Mouse (Mus musculus): Measurements from ENCODE around the gene Olfr401. TPM values are rescaled to one million over a fixed set of nuclear protein-coding genes. Genes with fewer than 3 reads are reported as not detected.

Gene Olfr401
- not detected for polyA plus RNA-seq (2012; fragmentation: generic; extraction: Trizol)

- Histone ChIP-seq H3K4me2 (ENCODE audit: low read depth) (no peak within 1 kb of the TSS), H3ac (ENCODE audit: control insufficient read depth, insufficient read length) (no peak within 1 kb of the TSS), H3K36me3 (ENCODE audit: control insufficient read depth, insufficient read depth) (no peaks in the 10 kb centered on the region), H3K79me2 (ENCODE audit: control insufficient read depth, insufficient read depth) (no peaks in the 10 kb centered on the region), H3K27me3 (ENCODE audit: control insufficient read depth, insufficient read depth, insufficient read length) (no peaks in the 10 kb centered on the region), H3K4me3 (no peak within 1 kb of the TSS)
- TF ChIP-seq MYOD1 (IDR thresholded peaks at IDR 0.05; ENCODE audit: control insufficient read depth in 1 of 3, insufficient read length in 2 of 3, low read depth in 2 of 3) (no peak), MYOG (IDR thresholded peaks at IDR 0.05; ENCODE audit: control insufficient read depth in 1 of 3, insufficient read depth in 1 of 3, insufficient read length in 2 of 3, low read depth in 2 of 3) (no peak), MAX (IDR thresholded peaks at IDR 0.05; ENCODE audit: low read depth) (no peak), TCF12 (IDR thresholded peaks at IDR 0.05; ENCODE audit: insufficient read depth, poor library complexity, severe bottlenecking) (no peak), USF1 (IDR thresholded peaks at IDR 0.05; ENCODE audit: low read depth) (no peak), SRF (IDR thresholded peaks at IDR 0.05; ENCODE audit: control insufficient read depth, insufficient read length, low read depth) (no peak), POLR2A (IDR thresholded peaks at IDR 0.05; ENCODE audit: insufficient read length, low read depth) (no peak), E2F4 (IDR thresholded peaks at IDR 0.05; ENCODE audit: insufficient read depth) (no peak), TCF3 (IDR thresholded peaks at IDR 0.05; ENCODE audit: insufficient read length, low read depth) (no peak), REST (IDR thresholded peaks at IDR 0.05; ENCODE audit: insufficient read depth, insufficient read length) (no peak), CEBPB (IDR thresholded peaks at IDR 0.05; ENCODE audit: insufficient read depth, poor library complexity, severe bottlenecking) (no peak)
Measured at GRCm38 (mm10) chr11:74113412-74113811, at the start of gene Olfr401. Gene Olfr401 (plus strand): TSS chr11:74113712.

GRCm38 (mm10) chr11:74069655-74070054 lies 43.9 kb upstream of the Olfr401 start, which contains the start of gene Zfp616:
Gene Zfp616 (plus strand): TSS chr11:74069955.
- Histone ChIP-seq H3K27me3 (ENCODE audit: control insufficient read depth, insufficient read depth, insufficient read length) (no peaks in the 10 kb centered on the region), H3K4me3 (no peak within 1 kb of the TSS), H3K4me2 (ENCODE audit: low read depth) (no peak within 1 kb of the TSS), H3K79me2 (ENCODE audit: control insufficient read depth, insufficient read depth) (no peaks in the 10 kb centered on the region), H3K36me3 (ENCODE audit: control insufficient read depth, insufficient read depth) (no peaks in the 10 kb centered on the region), H3ac (ENCODE audit: control insufficient read depth, insufficient read length) (no peak within 1 kb of the TSS)
- TF ChIP-seq MAX (IDR thresholded peaks at IDR 0.05; ENCODE audit: low read depth) (no peak), POLR2AphosphoS2 (IDR thresholded peaks at IDR 0.05; ENCODE audit: insufficient read length, low read depth) (no peak), SRF (IDR thresholded peaks at IDR 0.05; ENCODE audit: control insufficient read depth, insufficient read length, low read depth) (no peak), MYOD1 (IDR thresholded peaks at IDR 0.05; ENCODE audit: control insufficient read depth in 1 of 3, insufficient read length in 2 of 3, low read depth in 2 of 3) (no peak), REST (IDR thresholded peaks at IDR 0.05; ENCODE audit: insufficient read depth, insufficient read length) (no peak), TCF12 (IDR thresholded peaks at IDR 0.05; ENCODE audit: insufficient read depth, poor library complexity, severe bottlenecking) (no peak), E2F4 (IDR thresholded peaks at IDR 0.05; ENCODE audit: insufficient read depth) (no peak), POLR2A (IDR thresholded peaks at IDR 0.05; ENCODE audit: insufficient read length, low read depth) (no peak), TCF3 (IDR thresholded peaks at IDR 0.05; ENCODE audit: insufficient read length, low read depth) (no peak), USF1 (IDR thresholded peaks at IDR 0.05; ENCODE audit: low read depth) (no peak), MYOG (IDR thresholded peaks at IDR 0.05; ENCODE audit: control insufficient read depth in 1 of 3, insufficient read depth in 1 of 3, insufficient read length in 2 of 3, low read depth in 2 of 3) (no peak), CEBPB (IDR thresholded peaks at IDR 0.05; ENCODE audit: insufficient read depth, poor library complexity, severe bottlenecking) (no peak)

GRCm38 (mm10) chr11:74100724-74101123 lies 12.8 kb upstream of the Olfr401 start:
- TF ChIP-seq MAX (IDR thresholded peaks at IDR 0.05; ENCODE audit: low read depth) (no peak), REST (IDR thresholded peaks at IDR 0.05; ENCODE audit: insufficient read depth, insufficient read length) (no peak), POLR2A (IDR thresholded peaks at IDR 0.05; ENCODE audit: insufficient read length, low read depth) (no peak), CEBPB (IDR thresholded peaks at IDR 0.05; ENCODE audit: insufficient read depth, poor library complexity, severe bottlenecking) (no peak), POLR2AphosphoS2 (IDR thresholded peaks at IDR 0.05; ENCODE audit: insufficient read length, low read depth) (no peak), MYOG (IDR thresholded peaks at IDR 0.05; ENCODE audit: control insufficient read depth in 1 of 3, insufficient read depth in 1 of 3, insufficient read length in 2 of 3, low read depth in 2 of 3) (no peak), MYOD1 (IDR thresholded peaks at IDR 0.05; ENCODE audit: control insufficient read depth in 1 of 3, insufficient read length in 2 of 3, low read depth in 2 of 3) (no peak), TCF12 (IDR thresholded peaks at IDR 0.05; ENCODE audit: insufficient read depth, poor library complexity, severe bottlenecking) (no peak), TCF3 (IDR thresholded peaks at IDR 0.05; ENCODE audit: insufficient read length, low read depth) (no peak)
- H3K36me3 ChIP-seq (ENCODE audit: control insufficient read depth, insufficient read depth) = no peaks in the 10 kb centered on the region
- H3ac ChIP-seq (ENCODE audit: control insufficient read depth, insufficient read length) = no peak overlapping the region
- no peaks in the 10 kb centered on the region for H3K27me3 ChIP-seq (ENCODE audit: control insufficient read depth, insufficient read depth, insufficient read length)
- no peak overlapping the region for H3K4me3 ChIP-seq
- H3K4me2 ChIP-seq (ENCODE audit: low read depth) = no peak overlapping the region
- no peaks in the 10 kb centered on the region for H3K79me2 ChIP-seq (ENCODE audit: control insufficient read depth, insufficient read depth)

- Histone ChIP-seq H3K79me2 (ENCODE audit: control insufficient read depth, insufficient read depth) (no peaks in the 10 kb centered on the region), H3ac (ENCODE audit: control insufficient read depth, insufficient read length) (no peak overlapping the region), H3K27me3 (ENCODE audit: control insufficient read depth, insufficient read depth, insufficient read length) (no peaks in the 10 kb centered on the region), H3K4me2 (ENCODE audit: low read depth) (no peak overlapping the region), H3K4me3 (no peak overlapping the region), H3K36me3 (ENCODE audit: control insufficient read depth, insufficient read depth) (no peaks in the 10 kb centered on the region)
- no peak for TF ChIP-seq MYOG (IDR thresholded peaks at IDR 0.05; ENCODE audit: control insufficient read depth in 1 of 3, insufficient read depth in 1 of 3, insufficient read length in 2 of 3, low read depth in 2 of 3)
- TF ChIP-seq MAX (IDR thresholded peaks at IDR 0.05; ENCODE audit: low read depth) = no peak
- no peak for TF ChIP-seq SRF (IDR thresholded peaks at IDR 0.05; ENCODE audit: control insufficient read depth, insufficient read length, low read depth)
- no peak for TF ChIP-seq POLR2AphosphoS2 (IDR thresholded peaks at IDR 0.05; ENCODE audit: insufficient read length, low read depth)
- no peak for TF ChIP-seq REST (IDR thresholded peaks at IDR 0.05; ENCODE audit: insufficient read depth, insufficient read length)
- TF ChIP-seq E2F4 (IDR thresholded peaks at IDR 0.05; ENCODE audit: insufficient read depth) = no peak
- TF ChIP-seq USF1 (IDR thresholded peaks at IDR 0.05; ENCODE audit: low read depth) = no peak
- no peak for TF ChIP-seq POLR2A (IDR thresholded peaks at IDR 0.05; ENCODE audit: insufficient read length, low read depth)
- no peak for TF ChIP-seq CEBPB (IDR thresholded peaks at IDR 0.05; ENCODE audit: insufficient read depth, poor library complexity, severe bottlenecking)
- TF ChIP-seq MYOD1 (IDR thresholded peaks at IDR 0.05; ENCODE audit: control insufficient read depth in 1 of 3, insufficient read length in 2 of 3, low read depth in 2 of 3) = no peak
- no peak for TF ChIP-seq TCF3 (IDR thresholded peaks at IDR 0.05; ENCODE audit: insufficient read length, low read depth)
- no peak for TF ChIP-seq TCF12 (IDR thresholded peaks at IDR 0.05; ENCODE audit: insufficient read depth, poor library complexity, severe bottlenecking)
Measured at GRCm38 (mm10) chr11:74101507-74101906, 12.0 kb upstream of the Olfr401 start.
